Mouse (Mus musculus): Measurements from ENCODE around the gene Ghdc. TPM values are rescaled to one million over a fixed set of nuclear protein-coding genes. Genes with fewer than 3 reads are reported as not detected.

The Ghdc gene
- polyA plus RNA-seq, 1 experiment from 2014 or later: 3.8 TPM

GRCm38 (mm10) chr11:100737105-100737733 lies 33.5 kb downstream of the Ghdc start:
- Histone ChIP-seq H3K36me3 (ENCODE audit: control insufficient read depth, insufficient read depth, low read length) (no peaks in the 10 kb centered on the region), H3K27ac (ENCODE audit: low read depth, low read length) (peak overlapping the region; percentile 65), H3K4me3 (ENCODE audit: low read depth, low read length) (peak overlapping the region; percentile 99), H3K4me2 (peak overlapping the region; percentile 92), H3K9ac (ENCODE audit: low read depth, low read length) (peak overlapping the region; percentile 98), H3K9me3 (replicated peaks; ENCODE audit: control insufficient read depth, low read length) (no peaks in the 10 kb centered on the region), H3K4me1 (ENCODE audit: control insufficient read depth, insufficient read depth, low read length) (peaks cover 19% of the 10 kb centered on the region), H3K27me3 (ENCODE audit: control insufficient read depth, insufficient read depth, low read length) (peaks cover 4% of the 10 kb centered on the region; the same call in 1 of the 2 replicates)
- ATAC-seq (replicated peaks; ENCODE audit: insufficient number of reproducible peaks, low FRiP score, low TSS enrichment): no peak
- 2% methylated on average over 13 of the region's 13 CpGs for WGBS (ENCODE audit: insufficient replicate concordance)

DNA sequence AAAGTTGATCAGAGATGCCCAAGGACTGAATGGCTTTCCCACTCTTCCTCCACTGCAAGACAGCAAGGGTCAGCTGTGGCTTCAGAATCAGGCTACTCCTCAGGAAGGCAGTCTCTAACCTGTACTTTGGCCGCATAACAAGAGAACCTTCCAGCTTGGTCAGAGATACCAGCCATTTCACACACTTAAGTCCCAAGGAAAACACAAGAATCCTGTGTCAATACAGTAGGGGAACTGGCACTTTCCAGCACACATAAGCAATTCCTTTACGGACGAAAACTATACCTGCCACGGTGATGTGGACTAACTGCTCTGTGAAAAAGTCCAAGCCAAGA lies 34.0 kb downstream of the Ghdc start:
- Histone ChIP-seq H3K4me1 (ENCODE audit: control insufficient read depth, insufficient read depth, low read length) (peaks cover 19% of the 10 kb centered on the region), H3K4me3 (ENCODE audit: low read depth, low read length) (peak overlapping the region; percentile 99), H3K9ac (ENCODE audit: low read depth, low read length) (peak overlapping the region; percentile 98), H3K9me3 (replicated peaks; ENCODE audit: control insufficient read depth, low read length) (no peaks in the 10 kb centered on the region), H3K4me2 (peak overlapping the region; percentile 92), H3K27ac (ENCODE audit: low read depth, low read length) (peak overlapping the region; percentile 65; the same call in 1 of the 2 replicates), H3K27me3 (ENCODE audit: control insufficient read depth, insufficient read depth, low read length) (peaks cover 4% of the 10 kb centered on the region; the same call in 1 of the 2 replicates), H3K36me3 (ENCODE audit: control insufficient read depth, insufficient read depth, low read length) (no peaks in the 10 kb centered on the region)
- ATAC-seq (replicated peaks; ENCODE audit: insufficient number of reproducible peaks, low FRiP score, low TSS enrichment): no peak
- 62% methylated on average over 4 of the region's 4 CpGs for whole genome bisulfite sequencing (ENCODE audit: insufficient replicate concordance)

- ATAC-seq (replicated peaks; ENCODE audit: insufficient number of reproducible peaks, low FRiP score, low TSS enrichment): no peak
- H3K27ac ChIP-seq (ENCODE audit: low read depth, low read length): 0 out of 2 replicates have a peak overlapping the region, but pooled peaks have one; percentile 65
- no peaks in the 10 kb centered on the region for H3K9me3 ChIP-seq (replicated peaks; ENCODE audit: control insufficient read depth, low read length)
- H3K4me1 ChIP-seq (ENCODE audit: control insufficient read depth, insufficient read depth, low read length): peaks cover 19% of the 10 kb centered on the region
- H3K4me3 ChIP-seq (ENCODE audit: low read depth, low read length): peak overlapping the region; percentile 99
- peak overlapping the region; percentile 92 for H3K4me2 ChIP-seq
- 59% methylated on average over 14 of the region's 14 CpGs for WGBS (ENCODE audit: insufficient replicate concordance)
- H3K9ac ChIP-seq (ENCODE audit: low read depth, low read length): peak overlapping the region; percentile 98
- no peaks in the 10 kb centered on the region for H3K36me3 ChIP-seq (ENCODE audit: control insufficient read depth, insufficient read depth, low read length)
- peaks cover 2% of the 10 kb centered on the region; the same call in 1 of the 2 replicates for H3K27me3 ChIP-seq (ENCODE audit: control insufficient read depth, insufficient read depth, low read length)
Observed at GRCm38 (mm10) chr11:100735954-100736745, 34.6 kb downstream of the Ghdc start.

DNA sequence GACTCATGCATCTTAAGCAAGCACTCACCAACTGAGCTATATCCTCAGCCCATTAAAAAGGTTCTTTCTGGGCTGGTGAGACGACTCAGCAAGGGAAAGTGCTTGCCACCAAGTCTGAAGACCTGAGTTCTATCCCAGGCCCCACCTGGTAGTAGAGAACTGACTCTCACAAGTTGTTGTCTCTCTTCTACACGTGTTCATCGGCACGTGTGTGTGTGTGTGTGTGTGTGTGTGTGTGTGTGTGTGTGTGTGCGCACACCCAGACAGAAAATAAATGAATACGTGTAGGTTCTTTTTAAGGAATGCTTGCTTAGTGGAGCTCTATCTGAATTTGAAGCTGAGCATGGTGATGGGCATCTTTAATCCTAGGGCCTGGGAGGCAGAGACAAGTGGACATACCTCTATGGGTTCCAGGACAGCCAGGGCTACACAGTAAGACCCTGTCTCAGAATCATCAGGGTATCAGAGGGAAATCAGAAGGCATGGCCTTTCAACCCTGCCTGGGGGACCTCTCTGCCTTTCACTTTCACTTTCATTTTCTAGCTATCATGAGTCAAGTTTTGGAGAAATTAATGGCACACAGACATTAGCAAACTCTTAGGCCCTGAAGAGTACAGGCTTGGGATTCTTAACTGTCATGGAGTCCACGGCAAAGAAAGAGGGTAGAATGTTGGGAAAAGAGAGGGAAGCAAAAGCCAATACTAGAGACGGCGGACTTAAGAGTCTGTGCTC lies 35.5 kb downstream of the Ghdc start:
- Histone ChIP-seq H3K27me3 (ENCODE audit: control insufficient read depth, insufficient read depth, low read length) (no peaks in the 10 kb centered on the region), H3K4me2 (peak overlapping the region; percentile 92), H3K9me3 (replicated peaks; ENCODE audit: control insufficient read depth, low read length) (no peaks in the 10 kb centered on the region), H3K4me1 (ENCODE audit: control insufficient read depth, insufficient read depth, low read length) (peaks cover 19% of the 10 kb centered on the region), H3K9ac (ENCODE audit: low read depth, low read length) (peak overlapping the region; percentile 28; the same call in 1 of the 2 replicates), H3K36me3 (ENCODE audit: control insufficient read depth, insufficient read depth, low read length) (no peaks in the 10 kb centered on the region), H3K4me3 (ENCODE audit: low read depth, low read length) (peak overlapping the region; percentile 99; the same call in 1 of the 2 replicates), H3K27ac (ENCODE audit: low read depth, low read length) (no peak overlapping the region)
- no peak for ATAC-seq (replicated peaks; ENCODE audit: insufficient number of reproducible peaks, low FRiP score, low TSS enrichment)
- 88% methylated on average over 9 of the region's 9 CpGs for WGBS (ENCODE audit: insufficient replicate concordance)

DNA sequence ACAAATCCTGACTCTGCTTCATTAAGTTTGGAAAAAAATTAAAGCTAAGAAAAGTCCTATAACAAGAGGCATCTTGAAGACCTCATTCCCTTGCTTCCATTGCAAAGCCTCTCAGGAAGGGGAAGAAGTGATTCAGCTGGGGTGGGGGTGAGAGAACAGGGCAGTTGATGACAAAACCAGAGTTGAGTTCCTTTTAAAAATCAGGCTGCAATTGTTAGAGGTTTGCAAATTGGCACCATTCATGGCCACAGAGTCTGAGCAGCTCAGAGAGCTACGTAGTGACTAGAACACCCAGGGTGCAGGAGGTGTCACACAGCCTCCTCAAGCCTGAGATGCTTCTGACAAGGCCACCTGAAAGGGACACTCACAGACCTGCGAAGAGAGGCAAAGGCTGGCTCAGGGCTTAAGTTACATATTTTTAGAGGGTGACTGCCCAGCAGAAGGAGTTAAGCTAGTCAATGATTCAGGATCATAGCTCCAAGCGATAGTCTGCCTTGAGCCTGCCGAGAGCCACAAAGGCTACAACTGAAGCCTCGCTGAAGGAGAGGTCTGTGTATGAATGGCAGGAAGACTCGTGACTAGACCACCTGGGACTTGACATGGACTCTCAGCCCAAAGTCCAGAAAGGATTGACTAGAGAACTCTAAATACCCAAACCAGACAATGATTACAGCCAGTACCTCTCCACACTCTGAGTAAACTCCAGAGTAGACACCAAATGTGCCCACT lies 40.1 kb downstream of the Ghdc start:
- no peak for ATAC-seq (replicated peaks; ENCODE audit: insufficient number of reproducible peaks, low FRiP score, low TSS enrichment)
- H3K27ac ChIP-seq (ENCODE audit: low read depth, low read length): no peak overlapping the region
- WGBS (ENCODE audit: insufficient replicate concordance): 89% methylated on average over 6 of the region's 6 CpGs

GRCm38 (mm10) chr11:100729976-100730375 lies 40.8 kb downstream of the Ghdc start:
- no peaks in the 10 kb centered on the region for H3K9me3 ChIP-seq (replicated peaks; ENCODE audit: control insufficient read depth, low read length)
- no peak for ATAC-seq (replicated peaks; ENCODE audit: insufficient number of reproducible peaks, low FRiP score, low TSS enrichment)
- no peak overlapping the region for H3K4me3 ChIP-seq (ENCODE audit: low read depth, low read length)
- no peak overlapping the region for H3K27ac ChIP-seq (ENCODE audit: low read depth, low read length)
- peaks cover 7% of the 10 kb centered on the region for H3K4me1 ChIP-seq (ENCODE audit: control insufficient read depth, insufficient read depth, low read length)
- no peaks in the 10 kb centered on the region for H3K27me3 ChIP-seq (ENCODE audit: control insufficient read depth, insufficient read depth, low read length)
- WGBS (ENCODE audit: insufficient replicate concordance): 76% methylated on average over 4 of the region's 4 CpGs
- no peak overlapping the region for H3K4me2 ChIP-seq
- no peak overlapping the region for H3K9ac ChIP-seq (ENCODE audit: low read depth, low read length)
- H3K36me3 ChIP-seq (ENCODE audit: control insufficient read depth, insufficient read depth, low read length): peaks cover 2% of the 10 kb centered on the region; the same call in 1 of the 2 replicates

More for the DNA sequence above, 40.1 kb downstream of the Ghdc start:
- Histone ChIP-seq H3K36me3 (ENCODE audit: control insufficient read depth, insufficient read depth, low read length) (peaks cover 2% of the 10 kb centered on the region; the same call in 1 of the 2 replicates), H3K4me3 (ENCODE audit: low read depth, low read length) (no peak overlapping the region), H3K9me3 (replicated peaks; ENCODE audit: control insufficient read depth, low read length) (no peaks in the 10 kb centered on the region), H3K4me1 (ENCODE audit: control insufficient read depth, insufficient read depth, low read length) (peaks cover 1% of the 10 kb centered on the region; the same call in 1 of the 2 replicates), H3K4me2 (no peak overlapping the region), H3K27me3 (ENCODE audit: control insufficient read depth, insufficient read depth, low read length) (no peaks in the 10 kb centered on the region), H3K9ac (ENCODE audit: low read depth, low read length) (no peak overlapping the region)

GRCm38 (mm10) chr11:100728601-100729000 lies 42.2 kb downstream of the Ghdc start:
- no peak for ATAC-seq (replicated peaks; ENCODE audit: insufficient number of reproducible peaks, low FRiP score, low TSS enrichment)
- H3K36me3 ChIP-seq (ENCODE audit: control insufficient read depth, insufficient read depth, low read length): peaks cover 2% of the 10 kb centered on the region; the same call in 1 of the 2 replicates
- peaks cover 11% of the 10 kb centered on the region for H3K4me1 ChIP-seq (ENCODE audit: control insufficient read depth, insufficient read depth, low read length)
- no peak overlapping the region for H3K4me2 ChIP-seq
- no peak overlapping the region for H3K9ac ChIP-seq (ENCODE audit: low read depth, low read length)
- H3K9me3 ChIP-seq (replicated peaks; ENCODE audit: control insufficient read depth, low read length): no peaks in the 10 kb centered on the region
- 80% methylated on average over 6 of the region's 6 CpGs for WGBS (ENCODE audit: insufficient replicate concordance)
- H3K27me3 ChIP-seq (ENCODE audit: control insufficient read depth, insufficient read depth, low read length): no peaks in the 10 kb centered on the region
- no peak overlapping the region for H3K27ac ChIP-seq (ENCODE audit: low read depth, low read length)
- H3K4me3 ChIP-seq (ENCODE audit: low read depth, low read length): no peak overlapping the region

DNA sequence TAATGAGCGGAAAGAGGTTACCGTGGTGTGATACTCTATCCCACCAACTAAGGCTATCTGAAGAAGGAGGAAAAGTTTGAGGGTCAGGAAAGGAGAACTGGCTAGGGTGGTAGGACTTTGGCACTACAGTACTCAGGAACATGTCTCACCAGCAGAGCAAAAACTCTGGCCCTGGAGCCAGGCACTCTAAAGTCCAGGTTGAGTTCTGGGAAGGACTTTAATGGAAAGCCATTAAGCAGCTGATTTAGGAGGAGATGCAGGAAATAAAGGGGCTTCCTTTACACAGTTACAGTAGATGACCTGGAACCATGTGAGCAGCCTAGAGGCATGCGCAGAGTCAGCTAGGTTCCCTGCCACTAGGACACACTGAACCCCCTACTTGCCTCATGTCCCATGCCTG lies 43.6 kb downstream of the Ghdc start:
- Histone ChIP-seq H3K4me2 (no peak overlapping the region), H3K9me3 (replicated peaks; ENCODE audit: control insufficient read depth, low read length) (no peaks in the 10 kb centered on the region), H3K27ac (ENCODE audit: low read depth, low read length) (no peak overlapping the region), H3K27me3 (ENCODE audit: control insufficient read depth, insufficient read depth, low read length) (no peaks in the 10 kb centered on the region), H3K36me3 (ENCODE audit: control insufficient read depth, insufficient read depth, low read length) (peaks cover 2% of the 10 kb centered on the region; the same call in 1 of the 2 replicates), H3K4me3 (ENCODE audit: low read depth, low read length) (no peak overlapping the region), H3K9ac (ENCODE audit: low read depth, low read length) (no peak overlapping the region), H3K4me1 (ENCODE audit: control insufficient read depth, insufficient read depth, low read length) (peaks cover 19% of the 10 kb centered on the region)
- ATAC-seq (replicated peaks; ENCODE audit: insufficient number of reproducible peaks, low FRiP score, low TSS enrichment): no peak
- WGBS (ENCODE audit: insufficient replicate concordance): 96% methylated on average over 3 of the region's 3 CpGs
